Mouse (Mus musculus): Measurements from ENCODE around the gene Cyp11a1. TPM values are rescaled to one million over a fixed set of nuclear protein-coding genes. Genes with fewer than 3 reads are reported as not detected.

Gene Cyp11a1
- polyA plus RNA-seq, 1 experiment from 2014 or later, result 1.0 TPM

- TF ChIP-seq EP300 (optimal IDR thresholded peaks at IDR 0.05) (no peak), CTCF (IDR thresholded peaks at IDR 0.05; ENCODE audit: low read depth) (no peak)
- no peak overlapping the region for H3K4me3 ChIP-seq (ENCODE audit: low read depth, low read length)
- no peak overlapping the region for H3K27ac ChIP-seq (replicated peaks)
- no peaks in the 10 kb centered on the region for H3K36me3 ChIP-seq (ENCODE audit: control insufficient read depth, insufficient read depth, low read length)
- H3K4me1 ChIP-seq (replicated peaks; ENCODE audit: control insufficient read depth, insufficient read depth), result no peaks in the 10 kb centered on the region
- H3K9me3 ChIP-seq (ENCODE audit: control insufficient read depth, low read length), result no peaks in the 10 kb centered on the region
- no peak for DNase-seq (ENCODE audit: low spot score)
- no peak for ATAC-seq (ENCODE audit: low FRiP score, low TSS enrichment)
- no peak overlapping the region for H3K4me2 ChIP-seq (replicated peaks; ENCODE audit: low read depth)
- H3K27me3 ChIP-seq (ENCODE audit: control insufficient read depth, insufficient read depth, low read length), result no peaks in the 10 kb centered on the region
- H3K9ac ChIP-seq (ENCODE audit: low read length), result no peak overlapping the region
- WGBS, result 59% methylated on average over 12 of the region's 12 CpGs
These were observed 40.7 kb upstream of the Cyp11a1 start for GRCm38 (mm10) chr9:57965281-57966185.

- H3K9me3 ChIP-seq (ENCODE audit: control insufficient read depth, low read length), result no peaks in the 10 kb centered on the region
- no peak overlapping the region for H3K4me2 ChIP-seq (replicated peaks; ENCODE audit: low read depth)
- 0 out of 2 replicates have a peak, but pooled peaks cover 3% of the 10 kb centered on the region for H3K4me1 ChIP-seq (replicated peaks; ENCODE audit: control insufficient read depth, insufficient read depth)
- H3K4me3 ChIP-seq (ENCODE audit: low read depth, low read length), result no peak overlapping the region
- no peak overlapping the region for H3K9ac ChIP-seq (ENCODE audit: low read length)
- H3K27me3 ChIP-seq (ENCODE audit: control insufficient read depth, insufficient read depth, low read length), result no peaks in the 10 kb centered on the region
- TF ChIP-seq CTCF (IDR thresholded peaks at IDR 0.05; ENCODE audit: low read depth) (no peak), EP300 (optimal IDR thresholded peaks at IDR 0.05) (no peak)
- no peak for DNase-seq (ENCODE audit: low spot score)
- no peaks in the 10 kb centered on the region for H3K36me3 ChIP-seq (ENCODE audit: control insufficient read depth, insufficient read depth, low read length)
- 70% methylated on average over 14 of the region's 14 CpGs for WGBS
- no peak overlapping the region for H3K27ac ChIP-seq (replicated peaks)
- ATAC-seq (ENCODE audit: low FRiP score, low TSS enrichment), result no peak
These were observed 38.8 kb upstream of the Cyp11a1 start for GRCm38 (mm10) chr9:57967237-57967960.

DNA sequence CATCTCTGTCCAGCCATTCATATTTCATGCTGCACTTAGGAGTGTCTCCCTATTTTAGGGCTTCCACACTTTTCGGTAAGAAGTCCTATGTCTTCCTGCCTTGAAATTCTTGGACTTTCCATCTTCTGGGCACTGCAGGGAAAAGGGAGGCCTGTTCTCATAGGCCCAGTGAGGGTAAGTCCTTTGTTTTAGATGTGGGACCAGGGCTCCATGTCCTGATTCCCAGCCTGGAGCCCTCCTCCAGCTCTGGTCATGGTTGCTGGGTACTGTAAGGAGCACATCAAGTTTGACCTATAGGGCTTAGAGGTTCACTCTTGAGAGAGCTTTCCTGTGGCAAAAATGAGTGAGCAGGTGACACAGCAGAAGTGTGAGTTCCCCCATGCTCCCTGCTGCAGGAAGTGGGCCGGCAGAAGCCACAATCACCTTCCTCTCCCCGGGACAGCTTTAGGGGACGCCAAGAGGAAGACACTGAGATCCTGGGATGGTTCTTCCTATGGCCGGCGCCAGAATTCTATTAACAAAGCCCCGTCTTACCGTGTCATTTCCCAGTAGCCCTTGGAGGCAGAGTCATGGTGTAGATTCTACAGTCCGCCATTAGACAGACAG lies 37.9 kb upstream of the Cyp11a1 start:
- no peaks in the 10 kb centered on the region for H3K27me3 ChIP-seq (ENCODE audit: control insufficient read depth, insufficient read depth, low read length)
- WGBS, result 80% methylated on average over 9 of the region's 9 CpGs
- DNase-seq (ENCODE audit: low spot score) (no peak), ATAC-seq (ENCODE audit: low FRiP score, low TSS enrichment) (no peak)
- H3K4me2 ChIP-seq (replicated peaks; ENCODE audit: low read depth), result no peak overlapping the region
- H3K9me3 ChIP-seq (ENCODE audit: control insufficient read depth, low read length), result no peaks in the 10 kb centered on the region
- TF ChIP-seq CTCF (IDR thresholded peaks at IDR 0.05; ENCODE audit: low read depth), result no peak
- no peak overlapping the region for H3K4me3 ChIP-seq (ENCODE audit: low read depth, low read length)
- H3K9ac ChIP-seq (ENCODE audit: low read length), result no peak overlapping the region
- H3K27ac ChIP-seq (replicated peaks), result no peak overlapping the region
- peaks cover 4% of the 10 kb centered on the region; the same call in 1 of the 2 replicates for H3K4me1 ChIP-seq (replicated peaks; ENCODE audit: control insufficient read depth, insufficient read depth)
- H3K36me3 ChIP-seq (ENCODE audit: control insufficient read depth, insufficient read depth, low read length), result no peaks in the 10 kb centered on the region

DNA sequence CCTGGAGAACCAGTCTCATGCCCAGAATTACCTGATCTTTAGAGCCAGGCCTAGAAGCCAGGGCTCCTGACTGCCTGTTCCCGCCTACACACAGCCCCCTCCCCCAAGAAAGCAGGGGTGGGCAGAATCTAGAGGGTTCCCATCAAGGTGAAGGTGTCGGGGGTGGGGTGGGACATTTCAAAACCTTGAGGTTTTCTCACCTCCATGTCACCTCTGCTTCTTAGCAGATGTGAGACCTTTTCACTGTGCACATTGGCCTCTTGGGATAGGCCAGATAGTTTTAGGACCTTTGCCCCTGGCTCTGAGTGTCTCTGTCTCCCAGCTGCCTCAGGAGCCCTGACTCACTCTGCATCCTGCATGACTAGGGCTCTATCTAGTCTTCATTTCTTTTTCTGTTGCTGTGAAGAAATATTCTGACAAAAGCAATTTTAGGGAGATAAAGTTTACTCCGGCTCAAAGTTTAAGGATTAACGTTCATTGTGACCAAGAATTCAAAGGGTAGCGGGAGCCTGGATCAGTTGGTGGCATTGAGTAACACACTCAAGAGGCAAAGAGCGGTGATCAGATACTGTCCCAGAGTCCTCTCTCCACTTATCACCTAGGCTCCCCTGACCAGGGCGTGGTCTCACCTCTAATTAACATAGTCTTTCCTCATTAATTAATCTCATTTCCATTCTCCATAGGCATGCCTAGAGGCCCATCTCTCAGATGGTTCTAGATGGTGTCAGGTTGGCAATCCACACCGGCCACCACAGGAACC lies 37.2 kb upstream of the Cyp11a1 start:
- TF ChIP-seq CTCF (IDR thresholded peaks at IDR 0.05; ENCODE audit: low read depth), result no peak
- no peak for TF ChIP-seq EP300 (optimal IDR thresholded peaks at IDR 0.05)
- DNase-seq (ENCODE audit: low spot score) (no peak), ATAC-seq (ENCODE audit: low FRiP score, low TSS enrichment) (no peak)
- peaks cover 5% of the 10 kb centered on the region; the same call in 1 of the 2 replicates for H3K4me1 ChIP-seq (replicated peaks; ENCODE audit: control insufficient read depth, insufficient read depth)
- no peak overlapping the region for H3K4me2 ChIP-seq (replicated peaks; ENCODE audit: low read depth)
- H3K4me3 ChIP-seq (ENCODE audit: low read depth, low read length), result no peak overlapping the region
- WGBS, result 90% methylated on average over 8 of the region's 8 CpGs
- H3K9me3 ChIP-seq (ENCODE audit: control insufficient read depth, low read length), result no peaks in the 10 kb centered on the region
- H3K27me3 ChIP-seq (ENCODE audit: control insufficient read depth, insufficient read depth, low read length), result no peaks in the 10 kb centered on the region
- no peak overlapping the region for H3K9ac ChIP-seq (ENCODE audit: low read length)
- H3K36me3 ChIP-seq (ENCODE audit: control insufficient read depth, insufficient read depth, low read length), result no peaks in the 10 kb centered on the region
- no peak overlapping the region; the same call in 1 of the 2 replicates for H3K27ac ChIP-seq (replicated peaks)

DNA sequence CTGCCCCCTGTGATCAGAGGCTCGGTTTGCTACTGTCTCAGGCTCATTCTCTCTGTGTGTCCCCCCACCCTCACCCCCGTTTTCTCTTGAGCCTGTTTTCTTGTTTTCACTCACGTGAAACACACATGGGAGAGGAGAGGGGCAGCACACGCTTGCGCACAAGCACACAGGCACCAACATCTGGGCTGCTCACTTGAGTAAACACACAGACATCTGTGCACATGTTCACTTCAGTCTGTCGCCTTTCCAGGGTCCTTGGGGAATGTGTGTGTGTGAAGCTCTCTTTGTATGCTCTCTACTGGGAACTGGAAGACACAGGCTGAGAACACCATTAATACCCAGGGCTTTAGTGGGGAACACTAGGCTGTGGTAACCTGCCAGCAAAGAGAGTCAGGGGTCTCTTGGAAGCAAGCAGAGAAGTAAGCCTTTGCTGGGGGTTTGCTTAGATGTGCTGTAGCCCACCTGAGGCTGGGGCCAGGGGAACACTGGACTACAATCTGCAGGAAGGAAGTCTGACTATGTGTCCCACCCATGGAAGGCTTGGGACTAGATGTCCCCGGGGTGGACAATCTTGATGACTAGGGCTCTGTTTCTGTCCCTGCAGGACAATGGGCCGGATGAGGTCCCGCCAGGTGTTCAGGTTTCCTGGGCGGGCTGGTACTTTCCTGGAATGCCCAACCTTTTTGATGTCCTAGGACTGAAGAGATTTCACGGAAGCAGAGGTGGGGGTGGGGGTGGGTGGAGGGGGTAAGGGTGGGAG lies 36.3 kb upstream of the Cyp11a1 start:
- TF ChIP-seq CTCF (IDR thresholded peaks at IDR 0.05; ENCODE audit: low read depth) (no peak), EP300 (optimal IDR thresholded peaks at IDR 0.05) (no peak)
- Histone ChIP-seq H3K4me3 (ENCODE audit: low read depth, low read length) (no peak overlapping the region), H3K27me3 (ENCODE audit: control insufficient read depth, insufficient read depth, low read length) (no peaks in the 10 kb centered on the region), H3K27ac (replicated peaks) (no peak overlapping the region; the same call in 1 of the 2 replicates), H3K9ac (ENCODE audit: low read length) (no peak overlapping the region), H3K4me2 (replicated peaks; ENCODE audit: low read depth) (no peak overlapping the region), H3K4me1 (replicated peaks; ENCODE audit: control insufficient read depth, insufficient read depth) (peaks cover 5% of the 10 kb centered on the region; the same call in 1 of the 2 replicates), H3K9me3 (ENCODE audit: control insufficient read depth, low read length) (no peaks in the 10 kb centered on the region), H3K36me3 (ENCODE audit: control insufficient read depth, insufficient read depth, low read length) (no peaks in the 10 kb centered on the region)
- DNase-seq (ENCODE audit: low spot score) (no peak), ATAC-seq (ENCODE audit: low FRiP score, low TSS enrichment) (no peak)
- WGBS, result 67% methylated on average over 11 of the region's 11 CpGs

Data from stomach, postnatal 0 days (tissue).